Mouse (Mus musculus): Measurements from ENCODE around the gene Lrrc41.

The Lrrc41 gene

DNA sequence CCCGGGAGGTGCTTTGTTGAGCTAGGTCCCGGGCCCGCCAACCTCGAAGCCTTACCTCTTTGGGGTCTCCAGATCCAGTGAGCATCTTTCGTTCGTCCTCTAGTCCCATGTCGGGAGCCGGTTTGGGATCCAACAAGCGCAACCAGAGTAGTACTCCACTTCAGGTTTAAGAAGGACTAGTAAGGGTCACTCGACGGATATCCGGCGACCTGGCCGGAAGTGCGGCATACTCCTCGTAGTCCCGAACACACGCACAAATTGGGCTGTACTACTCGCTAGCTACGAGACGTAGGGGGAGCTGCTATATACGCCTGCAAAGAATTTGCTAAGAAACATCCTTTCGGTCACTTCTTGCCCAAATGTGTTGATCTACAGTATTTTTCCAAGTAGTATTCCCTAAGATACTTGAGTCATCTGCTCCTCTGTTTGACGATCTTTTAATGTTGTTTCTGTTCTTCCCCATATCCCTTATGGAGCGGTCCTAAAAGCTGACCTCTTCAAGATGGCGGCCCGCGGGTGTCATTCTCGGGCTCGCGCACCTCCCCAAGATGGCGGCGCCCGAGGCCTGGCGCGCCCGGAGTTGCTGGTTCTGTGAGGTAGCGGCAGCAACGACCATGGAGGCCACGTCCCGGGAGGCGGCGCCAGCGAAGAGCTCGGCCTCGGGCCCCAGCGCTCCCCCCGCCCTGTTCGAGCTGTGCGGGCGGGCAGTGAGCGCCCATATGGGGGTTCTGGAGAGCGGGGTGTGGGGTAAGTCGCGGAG lies at the start of gene Lrrc41, which contains the start of gene Uqcrh:
Lrrc41 (plus strand) TSS at position 409 of the 760 bp plus-strand sequence.
Uqcrh (minus strand) TSS at position 211 of the 760 bp plus-strand sequence.
- peak; percentile 79 for DNase-seq (ENCODE audit: extremely low read depth, low read depth, low spot score)

DNA sequence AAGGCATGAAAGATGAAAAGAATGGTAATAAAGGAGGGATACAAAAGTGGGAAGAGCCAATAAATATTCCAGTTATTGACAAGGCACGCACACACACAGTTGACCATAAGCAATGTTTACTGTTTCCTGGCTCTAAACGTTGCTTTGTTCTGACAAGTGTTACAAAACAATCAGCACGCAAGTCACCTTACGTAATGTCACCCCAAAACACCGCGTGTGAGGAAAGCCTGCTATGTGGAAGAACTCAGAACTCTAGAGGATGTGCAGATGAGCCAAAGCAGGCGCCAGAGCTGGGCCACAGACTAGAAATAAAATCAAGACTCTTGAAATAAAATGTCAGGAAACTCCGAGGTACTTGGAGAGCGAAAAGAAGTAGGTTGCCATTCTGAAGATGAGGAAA lies 42.2 kb upstream of the Lrrc41 start:
- no peak for DNase-seq (ENCODE audit: extremely low read depth, low read depth, low spot score)

DNA sequence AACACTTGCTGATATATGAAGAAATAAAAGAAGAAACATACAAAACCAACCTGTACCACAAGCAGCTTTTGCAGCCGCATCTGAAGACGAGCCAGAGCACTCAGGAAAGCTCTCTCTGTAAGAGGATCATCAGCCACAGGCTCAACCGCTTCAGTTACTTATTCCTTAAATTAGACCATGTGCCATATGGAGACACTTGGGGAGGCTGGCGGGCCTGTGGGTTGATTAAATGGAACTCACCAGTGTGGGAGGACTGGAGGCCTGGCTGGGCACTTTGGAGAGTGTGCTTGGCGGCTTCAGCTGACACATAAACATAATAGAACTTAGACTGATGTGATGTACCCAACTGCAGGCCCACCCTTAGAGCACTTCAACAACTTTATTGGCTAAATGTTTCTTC lies 41.7 kb upstream of the Lrrc41 start:
- DNase-seq (ENCODE audit: extremely low read depth, low read depth, low spot score) = no peak

DNA sequence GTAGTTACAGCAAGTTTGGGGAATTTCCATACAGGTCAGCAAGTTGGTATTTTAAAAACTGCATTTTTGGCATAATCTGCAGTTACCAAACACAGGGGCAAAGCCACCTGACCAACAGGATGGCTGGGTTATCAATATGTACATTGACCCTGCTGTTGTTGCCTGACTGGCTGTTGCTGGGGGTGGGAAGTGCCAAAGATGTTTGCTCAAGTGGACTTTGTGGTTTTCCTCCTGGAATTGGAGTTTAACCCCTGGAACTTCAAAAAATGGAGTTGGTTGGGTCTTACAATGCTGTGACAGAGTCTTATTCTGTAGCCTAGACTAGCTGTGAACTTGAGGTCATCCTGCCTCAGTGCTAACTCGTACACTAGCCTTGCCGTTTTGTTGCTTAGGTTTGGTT lies 34.6 kb upstream of the Lrrc41 start:
- no peak for DNase-seq (ENCODE audit: extremely low read depth, low read depth, low spot score)

DNA sequence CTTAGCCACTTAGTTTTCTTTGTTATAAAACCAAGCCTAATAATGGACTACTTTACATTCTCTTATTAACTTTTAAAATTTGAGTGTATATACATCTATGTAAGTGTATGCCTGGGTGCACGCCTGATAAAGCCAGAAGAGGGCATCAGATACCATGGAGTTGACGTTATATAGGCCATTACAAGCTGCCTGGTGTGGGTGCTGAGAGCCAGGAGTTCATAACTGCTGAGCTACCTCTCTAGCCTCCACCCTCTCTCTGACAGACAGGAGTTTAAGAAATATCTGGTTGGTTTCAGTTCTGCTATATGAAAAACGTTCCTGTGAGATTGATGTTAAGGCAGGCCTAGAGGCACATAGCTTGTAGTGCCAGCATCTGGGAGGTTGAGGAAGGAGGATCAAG lies 32.9 kb upstream of the Lrrc41 start:
- no peak for DNase-seq (ENCODE audit: extremely low read depth, low read depth, low spot score)

DNA sequence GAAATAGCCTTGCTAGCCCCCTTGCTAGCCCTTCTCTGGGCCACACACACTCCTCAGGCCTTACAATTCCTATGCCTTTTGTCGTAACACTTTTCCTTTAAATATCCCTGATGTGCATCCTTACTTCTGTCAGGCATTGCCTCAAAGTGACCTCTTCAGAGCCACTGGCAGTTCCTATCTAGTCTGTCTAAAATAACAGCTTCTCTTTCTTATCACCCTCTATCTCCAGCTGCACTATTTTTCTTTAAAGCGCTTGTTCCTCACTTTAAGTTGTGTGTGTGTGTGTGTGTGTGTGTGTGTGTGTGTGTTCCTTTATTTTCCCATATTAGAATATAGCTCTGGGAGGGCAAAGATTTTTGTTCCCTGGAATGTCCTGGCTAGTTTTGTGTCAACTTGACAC lies 28.5 kb upstream of the Lrrc41 start:
- no peak for DNase-seq (ENCODE audit: extremely low read depth, low read depth, low spot score)

DNA sequence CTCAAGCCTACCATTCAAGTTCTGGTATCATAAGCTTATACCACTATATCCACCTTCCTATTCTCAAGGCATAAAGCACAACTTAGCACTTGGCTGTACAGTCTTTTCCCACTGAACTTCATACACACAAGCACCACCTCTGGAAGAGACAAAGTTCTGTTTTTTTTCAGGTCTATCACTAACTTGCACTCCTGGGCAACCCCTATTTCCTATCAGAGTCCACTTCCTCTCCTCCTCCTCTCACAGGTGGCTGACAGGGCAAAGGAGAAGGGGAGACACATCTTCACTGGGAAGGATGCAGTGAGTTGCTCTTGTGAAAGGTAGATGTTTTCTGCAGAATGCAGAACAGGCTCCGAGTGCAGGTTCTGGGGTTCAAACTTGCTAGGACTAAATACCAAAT lies 27.4 kb upstream of the Lrrc41 start:
- no peak for DNase-seq (ENCODE audit: extremely low read depth, low read depth, low spot score)

DNA sequence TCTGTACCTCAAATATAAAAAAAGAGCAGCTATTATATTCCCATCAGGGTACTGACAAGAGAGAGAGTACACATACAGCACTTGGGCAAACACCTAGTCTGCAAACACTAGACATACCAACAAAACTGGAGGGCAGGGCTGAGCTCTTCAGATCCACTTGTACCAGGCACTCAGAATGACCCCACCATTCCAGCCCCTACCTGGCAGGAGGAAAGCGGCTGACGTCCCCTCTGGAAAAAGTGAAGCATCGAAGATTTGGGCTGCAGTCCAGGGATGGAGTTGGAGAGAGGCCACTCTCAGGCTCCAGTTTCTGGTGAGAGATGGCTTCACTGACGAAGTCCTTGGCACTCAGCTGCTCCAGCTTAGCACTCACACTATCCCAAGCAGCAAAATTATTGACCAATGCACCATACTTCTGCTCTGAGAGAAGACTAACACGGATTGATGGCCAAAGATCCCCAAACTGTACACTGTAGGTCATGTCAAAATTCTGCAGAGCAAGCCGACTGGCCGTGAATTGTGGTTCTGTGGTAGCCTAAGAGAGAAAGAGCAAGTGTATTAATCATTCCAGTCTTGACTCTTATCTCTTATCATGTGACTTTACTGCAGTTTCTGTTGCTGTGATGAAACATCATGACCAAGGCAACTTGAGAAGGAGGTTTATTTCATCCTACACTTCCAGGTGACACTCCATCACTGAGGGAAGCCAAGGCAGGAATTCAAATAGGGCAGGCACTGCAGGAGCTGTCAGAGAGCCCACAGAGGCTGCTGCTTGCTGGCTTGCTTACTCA lies 26.7 kb upstream of the Lrrc41 start:
- DNase-seq (ENCODE audit: extremely low read depth, low read depth, low spot score) = no peak

DNA sequence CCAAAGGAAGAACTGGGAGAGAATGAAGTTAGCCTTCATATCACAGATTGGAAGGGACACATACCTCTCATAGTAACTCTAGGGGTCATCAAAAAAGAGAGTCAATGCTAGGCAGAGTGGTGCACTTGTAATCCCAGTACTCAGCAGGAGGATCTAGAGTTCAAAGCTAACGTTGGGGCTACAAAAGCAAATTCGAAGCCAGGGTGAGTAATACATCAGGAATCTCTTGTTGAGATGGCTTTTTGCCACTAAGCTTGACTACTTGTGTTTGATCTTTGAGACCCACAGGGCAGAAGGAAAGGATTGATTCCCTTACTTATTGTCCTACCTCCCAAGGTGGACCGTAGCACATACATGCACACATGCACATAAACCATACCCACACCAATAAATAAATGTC lies 25.9 kb upstream of the Lrrc41 start:
- DNase-seq (ENCODE audit: extremely low read depth, low read depth, low spot score) = no peak

DNA sequence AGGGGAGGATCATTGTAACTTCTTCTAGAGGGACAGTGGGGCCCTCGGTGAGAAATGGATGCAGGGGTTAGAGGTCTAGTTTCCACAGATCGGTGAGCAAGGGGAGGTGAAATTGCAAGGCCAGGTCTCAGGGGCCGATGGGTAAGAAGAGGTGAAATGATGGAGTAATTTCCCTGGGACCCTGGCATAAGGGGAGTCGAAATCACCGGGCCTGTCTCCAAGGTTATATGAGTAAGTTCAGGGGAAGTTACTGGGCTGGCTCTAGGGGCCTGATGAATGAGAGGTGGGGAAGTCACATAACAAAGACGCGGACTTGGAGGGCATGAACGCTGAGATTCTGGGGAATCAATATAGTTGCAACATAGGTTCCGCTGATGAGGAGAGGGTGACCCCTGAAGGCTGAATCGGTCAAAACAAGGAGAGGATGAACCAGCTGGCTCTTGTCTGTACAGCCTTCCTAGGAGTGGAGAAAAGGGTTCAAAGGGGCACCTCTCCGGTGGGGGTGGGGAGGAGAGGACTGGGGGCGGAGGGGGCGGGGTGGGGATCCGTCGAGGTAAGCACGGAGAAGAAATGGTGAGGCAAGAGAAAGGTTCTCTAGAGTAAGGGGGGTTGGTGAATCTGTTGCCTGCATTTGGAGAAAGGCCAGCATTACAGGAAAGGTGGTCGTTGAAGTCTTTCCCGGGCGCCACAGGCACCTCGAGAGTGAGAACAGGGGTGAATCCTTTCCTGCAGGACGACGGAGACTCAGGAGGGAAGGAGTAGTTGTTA lies 22.4 kb upstream of the Lrrc41 start:
- DNase-seq (ENCODE audit: extremely low read depth, low read depth, low spot score) = no peak

DNA sequence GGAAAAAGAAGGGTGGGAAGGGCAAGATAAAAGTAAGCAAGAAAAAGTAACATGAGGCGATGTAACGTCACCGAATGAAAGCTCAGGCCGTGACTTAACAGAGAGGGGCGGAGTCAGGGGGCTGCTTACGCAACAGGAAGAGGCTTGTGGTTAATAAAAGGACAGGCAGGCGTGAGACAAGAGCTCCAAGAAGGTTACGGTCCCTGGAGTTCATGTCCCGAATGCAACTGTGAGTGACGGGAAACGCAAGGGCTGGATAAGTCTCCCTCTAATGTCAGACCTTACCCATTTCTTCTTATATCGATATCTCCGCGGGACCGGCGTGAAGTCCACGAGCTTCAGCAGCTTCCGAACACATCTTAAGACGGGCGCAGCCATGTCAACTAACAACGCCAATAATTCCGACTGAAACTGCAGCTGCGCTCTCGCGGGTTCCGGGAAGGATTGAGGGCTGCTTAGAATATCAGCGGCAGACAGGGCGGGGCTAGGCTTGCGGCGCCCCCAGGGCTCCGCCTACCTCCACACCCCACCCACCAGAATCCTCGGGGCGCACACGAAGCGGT lies 21.6 kb upstream of the Lrrc41 start, which contains the start of gene Nsun4:
Nsun4 (minus strand) TSS at position 478 of the 563 bp plus-strand sequence.
- DNase-seq (ENCODE audit: extremely low read depth, low read depth, low spot score) = peak; percentile 51

DNA sequence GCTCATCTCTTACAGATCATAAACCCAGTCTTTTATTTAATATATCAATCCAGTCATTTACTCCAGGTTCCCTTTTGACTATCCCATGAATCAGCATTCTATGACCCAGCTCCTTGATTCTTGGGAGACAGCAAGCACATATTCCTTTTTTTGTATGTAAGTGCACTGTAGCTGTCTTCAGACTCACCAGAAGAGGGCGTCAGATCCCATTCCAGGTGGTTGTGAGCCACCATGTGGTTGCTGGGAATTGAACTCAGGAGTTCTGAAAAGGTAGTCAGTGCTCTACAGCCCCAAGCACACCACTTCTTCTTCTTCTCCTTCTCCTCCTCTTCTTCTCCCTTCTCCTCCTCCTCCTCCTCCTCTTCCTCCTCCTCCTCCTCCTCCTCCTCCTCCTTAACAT lies 17.5 kb upstream of the Lrrc41 start:
- DNase-seq (ENCODE audit: extremely low read depth, low read depth, low spot score) = no peak

DNA sequence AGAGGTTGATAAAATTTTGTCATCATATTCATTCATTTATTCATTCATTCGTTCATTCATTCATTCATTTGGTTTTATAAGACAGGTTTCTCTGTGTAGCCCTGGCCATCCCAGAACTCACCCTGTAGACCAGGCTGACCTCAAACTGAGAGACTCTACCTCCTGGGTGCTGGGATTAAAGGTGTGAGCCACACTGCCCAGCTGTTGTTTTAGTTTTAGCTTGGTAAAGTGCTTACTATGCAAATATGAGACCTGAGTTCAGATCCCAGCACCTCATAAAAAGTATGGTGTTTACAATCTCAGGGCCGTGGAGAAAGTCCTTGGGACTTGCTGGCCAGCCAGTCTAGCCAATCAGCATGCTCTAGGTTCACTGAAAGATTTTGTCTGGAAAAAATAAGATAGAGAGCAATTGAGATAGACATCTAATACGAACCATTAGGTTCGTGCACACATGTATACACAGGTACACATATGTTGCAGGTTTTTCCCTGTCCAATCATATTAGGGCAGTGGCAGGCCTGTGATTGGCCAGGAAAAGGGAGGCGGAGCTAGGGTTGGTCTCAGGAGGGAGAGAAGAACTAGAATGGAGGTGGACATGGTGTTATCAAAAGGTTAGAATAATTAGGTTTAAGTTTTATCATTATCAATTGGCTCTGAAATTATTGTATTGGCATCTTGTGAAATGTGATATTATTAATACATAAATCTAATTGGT lies 15.9 kb upstream of the Lrrc41 start:
- DNase-seq (ENCODE audit: extremely low read depth, low read depth, low spot score) = no peak

DNA sequence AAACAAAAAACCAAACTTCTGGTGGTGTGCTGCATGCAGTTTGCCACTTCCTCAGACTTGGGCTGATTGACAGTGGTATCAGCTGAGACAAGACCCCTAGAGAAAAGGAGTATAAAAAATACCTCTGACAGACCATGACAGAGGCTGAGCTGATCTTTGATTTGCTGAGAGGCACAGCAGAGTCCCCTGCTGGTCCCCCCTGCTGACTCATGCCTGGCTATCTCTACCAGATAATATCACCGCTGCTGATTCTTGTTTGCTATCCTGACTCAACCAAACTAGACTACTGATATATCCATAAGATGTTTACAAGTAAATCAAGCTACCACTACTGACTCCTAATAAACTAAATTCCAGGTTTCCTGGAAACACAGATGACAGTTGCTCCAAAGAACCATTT lies 11.2 kb upstream of the Lrrc41 start:
- no peak for DNase-seq (ENCODE audit: extremely low read depth, low read depth, low spot score)

DNA sequence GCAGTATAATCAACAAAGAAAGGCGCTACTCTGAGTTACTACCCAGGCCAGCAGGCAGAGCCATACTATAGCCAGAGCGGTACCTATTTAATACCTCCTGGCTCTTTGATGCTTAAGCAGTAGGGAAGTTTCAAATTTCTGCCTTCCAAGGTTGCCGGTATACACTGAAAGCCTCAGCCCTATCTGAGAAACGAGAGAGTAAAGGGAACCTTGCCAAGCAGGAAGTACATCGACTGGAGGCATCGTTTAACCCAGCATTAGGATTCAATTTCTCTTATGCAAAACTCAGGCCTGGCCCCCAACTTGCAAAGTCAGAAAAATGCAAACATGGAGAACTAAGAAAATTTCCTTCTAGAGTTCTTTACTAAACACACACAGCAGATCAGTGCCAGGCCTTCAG lies 5.0 kb upstream of the Lrrc41 start:
- DNase-seq (ENCODE audit: extremely low read depth, low read depth, low spot score) = no peak

DNA sequence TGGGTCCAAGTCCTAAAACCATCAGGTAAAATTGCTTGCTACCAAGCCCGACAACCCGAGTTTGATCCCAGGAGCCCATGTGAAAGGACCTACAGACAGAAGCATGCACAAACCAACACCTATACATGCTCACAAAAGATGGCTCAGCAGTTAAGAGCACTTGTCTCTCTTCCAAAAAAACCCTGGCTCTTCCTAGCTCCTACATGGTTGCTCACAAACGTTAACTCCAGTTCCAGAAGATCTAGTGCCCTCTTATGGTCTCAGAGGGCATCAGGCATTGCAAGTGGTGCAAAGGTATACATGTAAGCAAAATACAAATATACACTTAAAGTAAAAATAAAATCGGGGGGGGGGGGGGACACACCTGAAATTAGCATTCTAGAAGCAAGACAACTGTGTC lies 1.9 kb upstream of the Lrrc41 start:
- DNase-seq (ENCODE audit: extremely low read depth, low read depth, low spot score) = no peak

DNA sequence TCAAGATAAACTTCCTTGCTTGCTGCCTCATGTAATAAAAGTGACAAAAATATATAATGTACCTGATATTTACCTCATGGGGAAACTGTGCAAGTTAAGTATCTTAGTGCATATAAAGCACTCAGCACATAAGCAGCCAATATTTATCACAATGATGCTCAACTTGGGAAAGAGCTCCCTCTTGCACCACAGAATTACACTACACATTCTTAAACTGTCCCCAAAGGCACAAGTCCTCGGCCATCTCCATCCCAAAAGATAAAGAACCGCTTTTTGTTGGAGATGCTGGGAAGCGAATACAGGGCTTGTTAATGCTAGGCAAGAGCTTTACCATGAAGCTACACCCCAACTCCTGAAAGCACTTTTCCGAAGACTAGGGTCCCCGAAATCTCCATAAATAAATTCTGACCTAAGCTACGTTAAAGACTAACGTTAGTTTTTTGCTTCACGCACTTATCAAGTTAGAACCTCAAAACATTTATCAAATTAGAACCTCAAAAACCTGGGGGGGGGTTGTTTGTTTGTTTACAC lies 859 bp upstream of the Lrrc41 start:
- DNase-seq (ENCODE audit: extremely low read depth, low read depth, low spot score) = no peak

DNA sequence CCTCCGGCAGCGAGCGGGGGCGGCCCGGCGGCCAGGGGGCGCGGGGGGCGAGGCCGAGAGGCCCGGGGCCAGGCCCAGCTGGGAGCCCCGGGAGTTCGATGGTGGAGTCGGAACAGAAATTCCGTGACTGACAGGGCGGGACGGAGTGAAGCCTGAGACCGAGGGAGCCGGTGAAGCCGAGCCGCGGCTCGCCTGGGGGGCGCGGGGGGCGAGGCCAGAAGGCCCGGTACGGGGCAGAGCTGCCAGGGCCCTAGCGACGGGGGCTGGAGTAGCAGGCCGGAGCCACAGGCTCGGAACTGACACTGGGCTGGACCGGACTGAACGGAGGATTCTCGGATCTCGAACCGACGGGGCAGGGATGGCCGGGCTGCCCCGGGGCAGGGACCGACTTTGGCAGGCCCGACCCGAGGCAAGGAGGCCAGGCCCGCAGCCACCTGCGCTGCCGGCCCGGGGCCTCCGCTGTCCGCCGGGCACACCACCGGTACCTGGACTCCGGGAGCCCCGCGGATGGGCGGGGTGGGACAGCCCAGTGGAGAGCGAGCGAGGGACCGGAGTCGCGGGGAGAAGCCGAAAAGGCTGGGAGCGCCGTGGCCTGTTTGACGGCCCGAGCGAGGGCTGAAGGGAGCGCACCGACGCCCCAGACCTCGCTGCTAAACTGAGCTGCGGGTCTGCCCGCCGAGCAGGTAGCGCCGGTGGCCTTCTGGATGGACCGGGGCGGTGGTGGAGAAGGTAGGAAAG lies 731 bp downstream of the Lrrc41 start:
- DNase-seq (ENCODE audit: extremely low read depth, low read depth, low spot score) = no peak

DNA sequence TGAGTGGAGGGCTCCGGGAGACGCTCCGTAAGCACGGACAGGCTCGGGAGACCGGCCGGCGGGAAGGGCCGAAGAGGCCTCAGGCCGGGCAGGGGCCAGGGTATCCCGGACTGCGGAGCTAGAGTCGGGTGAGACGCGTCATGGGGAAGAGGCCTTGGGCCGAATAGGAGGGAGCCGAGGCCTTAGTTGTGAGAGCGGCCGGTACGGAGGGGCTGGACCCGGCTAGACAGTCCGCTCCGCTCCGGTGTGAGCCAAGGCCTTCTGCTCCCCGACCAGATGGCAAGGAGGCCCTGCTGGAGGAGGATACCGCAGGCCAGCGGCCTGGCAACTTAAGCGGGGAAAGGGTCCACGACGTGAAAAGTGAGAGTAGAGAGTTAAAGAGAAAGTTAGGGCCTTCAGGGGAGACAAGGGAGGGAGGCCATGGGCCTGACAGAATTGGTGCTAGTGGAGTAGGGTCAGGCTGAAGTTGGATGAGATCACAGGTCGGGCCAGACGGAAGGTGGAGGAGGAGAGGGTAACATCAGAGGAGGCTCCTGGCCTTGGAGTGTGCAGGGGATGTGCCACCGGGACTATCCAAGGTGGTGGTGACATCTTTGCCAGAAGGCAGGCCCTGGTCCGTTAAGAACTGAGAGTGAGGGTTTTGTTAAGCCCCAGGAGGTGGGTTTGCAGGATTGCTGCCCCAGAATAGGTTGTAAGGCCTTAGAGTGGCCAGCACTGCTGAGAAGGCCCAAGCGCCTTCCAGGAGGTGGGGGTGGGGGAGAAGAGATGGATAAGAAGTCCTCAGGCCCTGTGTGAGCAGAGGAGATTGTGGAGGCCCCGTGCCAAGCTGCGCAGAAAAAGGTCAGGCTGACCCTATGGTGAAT lies 1.5 kb downstream of the Lrrc41 start:
- DNase-seq (ENCODE audit: extremely low read depth, low read depth, low spot score) = no peak
